Mouse (Mus musculus) cerebellum, adult 2 months (tissue): ENCODE data around the gene Sae1. TPM values are rescaled to one million over a fixed set of nuclear protein-coding genes. Genes with fewer than 3 reads are reported as not detected.

Experiments
- DNase-seq, 2 experiments: peaks; one replicate each; pipeline ENCODE4 v3.0.0; 2021
- H3K27ac ChIP-seq: fragments of 200-500 bp; 2 replicates; pipeline ENCODE4 v1.5.1; 2012; ENCODE audit warnings: low read length, control low read depth, inconsistent platforms; ENCODE audit not compliant: insufficient read depth
- H3K27me3 ChIP-seq: fragments of 200-500 bp; 2 replicates; pipeline ENCODE4 v1.6.1; 2012; ENCODE audit warnings: inconsistent platforms, mild to moderate bottlenecking, low read length, moderate library complexity; ENCODE audit not compliant: control insufficient read depth, insufficient read depth
- H3K4me1 ChIP-seq: fragments of 200-500 bp; 2 replicates; pipeline ENCODE4 v1.6.1; 2011; ENCODE audit warnings: low read length; ENCODE audit not compliant: control insufficient read depth, insufficient read depth
- H3K4me3 ChIP-seq: fragments of 200-500 bp; replicated peaks from 2 replicates; pipeline ENCODE3; 2011; ENCODE audit warnings: mild to moderate bottlenecking, low read depth, low read length, control low read depth; ENCODE audit not compliant: insufficient read depth
- CTCF ChIP-seq: fragments of 200-500 bp; IDR thresholded peaks from 2 replicates; pipeline ENCODE4 v1.5.1; 2011; ENCODE audit warnings: low read depth, mild to moderate bottlenecking, control low read depth, low read length, moderate library complexity, borderline replicate concordance; ENCODE audit not compliant: insufficient read depth
- POLR2A ChIP-seq: fragments of 200-500 bp; IDR thresholded peaks from 2 replicates; pipeline ENCODE4 v1.6.1; 2011; ENCODE audit warnings: low read length, control low read depth, borderline replicate concordance; ENCODE audit not compliant: insufficient read depth
- WGBS: fragments of 180-500 bp; shearing (Covaris S2); methylation state at CpG from one replicate; pipeline ENCODE4 v1.1.7; 2018; 5-methylcytosine and 5-hydroxymethylcytosine counted together
- polyA plus RNA-seq: library from polyadenylated mRNA; depleted of rRNA; stranded (reverse); fragments of >200 nt; gene quantifications from 2 replicates; pipeline ENCODE4 v1.2.3, GENCODE M21; 2012

Sae1 gene
- polyA plus RNA-seq, 1 experiment: 84.0 TPM

- WGBS: 93% methylated on average over 8 of the region's 8 CpGs
- DNase-seq: no peak
- no peak for TF ChIP-seq CTCF
- Histone ChIP-seq H3K4me3 (no peak overlapping the region), H3K27ac (no peak overlapping the region), H3K27me3 (no peaks in the 10 kb centered on the region), H3K4me1 (peaks cover 3% of the 10 kb centered on the region; the same call in 1 of the 2 replicates)
Measured at GRCm38 (mm10) chr7:16420493-16421118, 33.0 kb upstream of the Sae1 start.

GRCm38 (mm10) chr7:16418713-16419112 lies 31.1 kb upstream of the Sae1 start:
- TF ChIP-seq CTCF (no peak), POLR2A (no peak)
- WGBS: 89% methylated on average over 5 of the region's 5 CpGs

GRCm38 (mm10) chr7:16417141-16417771 lies 29.6 kb upstream of the Sae1 start:
- no peak for DNase-seq
- Histone ChIP-seq H3K27me3 (no peaks in the 10 kb centered on the region), H3K27ac (no peak overlapping the region), H3K4me3 (no peak overlapping the region), H3K4me1 (peaks cover 10% of the 10 kb centered on the region)
- WGBS: 47% methylated on average over 10 of the region's 10 CpGs
- TF ChIP-seq POLR2A (no peak), CTCF (no peak)

More at GRCm38 (mm10) chr7:16418713-16419112, 31.1 kb upstream of the Sae1 start:
- Histone ChIP-seq H3K27ac (no peak overlapping the region), H3K4me3 (no peak overlapping the region), H3K4me1 (peaks cover 9% of the 10 kb centered on the region), H3K27me3 (no peaks in the 10 kb centered on the region)
- no peak for DNase-seq

GRCm38 (mm10) chr7:16415426-16415825 lies 27.8 kb upstream of the Sae1 start:
- DNase-seq: no peak
- no peak for TF ChIP-seq POLR2A
- TF ChIP-seq CTCF: no peak
- H3K27me3 ChIP-seq: no peaks in the 10 kb centered on the region
- H3K4me3 ChIP-seq: no peak overlapping the region
- no peak overlapping the region for H3K27ac ChIP-seq
- H3K4me1 ChIP-seq: peaks cover 20% of the 10 kb centered on the region
- WGBS: 94% methylated on average over 3 of the region's 3 CpGs

- H3K27ac ChIP-seq: no peak overlapping the region
- H3K27me3 ChIP-seq: no peaks in the 10 kb centered on the region
- 51% methylated on average over 2 of the region's 2 CpGs for WGBS
- no peak overlapping the region for H3K4me3 ChIP-seq
- TF ChIP-seq CTCF: no peak
- no peak for TF ChIP-seq POLR2A
- DNase-seq: no peak
- H3K4me1 ChIP-seq: peaks cover 20% of the 10 kb centered on the region
Measured at GRCm38 (mm10) chr7:16412930-16413329, 25.3 kb upstream of the Sae1 start.

GRCm38 (mm10) chr7:16412220-16412896 lies 24.8 kb upstream of the Sae1 start:
- DNase-seq: no peak
- Histone ChIP-seq H3K27me3 (no peaks in the 10 kb centered on the region), H3K27ac (no peak overlapping the region), H3K4me3 (no peak overlapping the region), H3K4me1 (peaks cover 20% of the 10 kb centered on the region)
- TF ChIP-seq POLR2A (no peak), CTCF (no peak)
- WGBS: 79% methylated on average over 8 of the region's 8 CpGs

- no peak for TF ChIP-seq POLR2A
- no peak for TF ChIP-seq CTCF
- DNase-seq: no peak
- no peaks in the 10 kb centered on the region for H3K27me3 ChIP-seq
- 44% methylated on average over 5 of the region's 5 CpGs for WGBS
- no peak overlapping the region for H3K4me3 ChIP-seq
- no peak overlapping the region for H3K27ac ChIP-seq
- H3K4me1 ChIP-seq: peaks cover 21% of the 10 kb centered on the region
Measured at GRCm38 (mm10) chr7:16411100-16411499, 23.5 kb upstream of the Sae1 start.

- no peak overlapping the region for H3K4me3 ChIP-seq
- H3K4me1 ChIP-seq: peaks cover 32% of the 10 kb centered on the region
- H3K27ac ChIP-seq: no peak overlapping the region
- TF ChIP-seq CTCF (no peak), POLR2A (no peak)
- 66% methylated on average over 3 of the region's 3 CpGs for WGBS
- H3K27me3 ChIP-seq: no peaks in the 10 kb centered on the region
- no peak for DNase-seq
Measured at GRCm38 (mm10) chr7:16406978-16407377, 19.4 kb upstream of the Sae1 start.
